In the genomic region with DNA sequence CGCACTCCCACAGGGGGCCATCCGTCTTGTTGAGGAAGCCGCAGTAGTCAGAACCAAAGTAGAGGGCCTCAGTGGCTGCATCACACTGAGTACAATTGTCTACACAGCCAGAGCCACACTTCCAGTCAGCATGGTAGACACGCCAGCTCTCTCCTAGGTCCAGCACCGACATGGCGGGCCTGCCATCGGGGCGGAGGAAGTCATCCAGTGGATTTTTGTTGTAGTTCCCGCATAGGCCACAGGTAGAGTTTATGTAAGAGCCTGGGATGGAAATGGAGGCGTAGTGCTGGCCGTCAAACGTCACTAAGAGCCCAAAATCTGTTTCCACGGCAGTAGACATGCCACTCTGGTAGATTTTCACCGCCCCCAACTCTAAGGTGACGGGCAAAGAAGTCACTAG, we compare ENCODE assay signal across 21 mouse cellular contexts. TPM values are rescaled to one million over a fixed set of nuclear protein-coding genes. Genes with fewer than 3 reads are reported as not detected.
"Had no signal": no experiment of that assay in that cellular context is flagged by ENCODE, and none has a peak within 500 bp of the region (broad histone marks: within the 10 kb centered on the region; RNA-seq: fewer than 3 reads in every experiment).

No protein-coding gene starts in this region.

- H3K9ac ChIP-seq: lung, embryonic 14.5 days; midbrain, embryonic 13.5 days; midbrain, embryonic 15.5 days; neural tube, embryonic 12.5 days; stomach, embryonic 15.5 days had no signal

- H3K27me3 ChIP-seq: midbrain, embryonic 13.5 days; midbrain, embryonic 15.5 days; neural tube, embryonic 12.5 days; stomach, embryonic 15.5 days had no signal

- H3K4me1 ChIP-seq: megakaryocyte, embryonic 14.5 days; neural tube, embryonic 12.5 days; stomach, embryonic 15.5 days had no signal

- DNase-seq: lung, adult 18-20 months; lung, embryonic 14.5 days; lung, postnatal 14 days; lung, postnatal 36 days; retina, postnatal 1 day; right cerebral cortex, adult 18-20 months; right cerebral cortex, postnatal 25 days; thymus, adult 2 months; thymus, postnatal 25 days; thymus, postnatal 4 days had no signal

- H3K36me3 ChIP-seq: midbrain, embryonic 13.5 days; midbrain, embryonic 15.5 days; neural tube, embryonic 12.5 days; stomach, embryonic 15.5 days had no signal

- H3K4me3 ChIP-seq: megakaryocyte, embryonic 14.5 days; midbrain, embryonic 13.5 days; midbrain, embryonic 15.5 days; neural tube, embryonic 12.5 days; stomach, embryonic 15.5 days had no signal

- H3K4me2 ChIP-seq: lung, embryonic 14.5 days; midbrain, embryonic 11.5 days; midbrain, embryonic 13.5 days; midbrain, embryonic 15.5 days; neural tube, embryonic 12.5 days; stomach, embryonic 15.5 days had no signal

- H3K9me3 ChIP-seq: midbrain, embryonic 13.5 days; midbrain, embryonic 15.5 days; stomach, embryonic 15.5 days had no signal

- ATAC-seq: midbrain, embryonic 13.5 days; midbrain, embryonic 15.5 days had no signal

- H3K27ac ChIP-seq: macrophage; midbrain, embryonic 13.5 days; midbrain, embryonic 15.5 days; neural tube, embryonic 12.5 days; stomach, embryonic 15.5 days; stomach, postnatal 0 days had no signal

RNA-seq across cellular contexts. Expression of a gene that starts 22.1 kb away (rescaled TPM):
- total RNA-seq: megakaryocyte progenitor cell, adult 5-6 weeks; monocyte, adult 5-6 weeks; neutrophil, adult 5-6 weeks had no signal
- polyA plus RNA-seq: macrophage had no signal
